Mouse (Mus musculus) limb, embryonic 14.5 days (tissue): Measurements from ENCODE around the gene Wdr4. TPM values are rescaled to one million over a fixed set of nuclear protein-coding genes. Genes with fewer than 3 reads are reported as not detected.

Source experiments
- ATAC-seq: fragments of 200-750 bp; cut with Nextera tagmentation; 2 replicates; pipeline ENCODE4 v1.8.0; 2017; ENCODE audit warnings: low read depth, moderate number of reproducible peaks, moderate TSS enrichment; ENCODE audit not compliant: low FRiP score
- DNase-seq: peaks from one replicate; pipeline ENCODE4 v3.0.0-alpha.2; 2015; ENCODE audit warnings: low spot score
- H3K27ac ChIP-seq: fragments of 300-500 bp; sonication (generic); replicated peaks from 2 replicates; pipeline ENCODE4 v1.5.1; 2014; ENCODE audit warnings: low read depth, mild to moderate bottlenecking, low read length, moderate library complexity, mixed read lengths
- H3K27me3 ChIP-seq: fragments of 300-500 bp; sonication (generic); 2 replicates; pipeline ENCODE4 v1.6.1; 2014; ENCODE audit warnings: low read length, mixed read lengths; ENCODE audit not compliant: control insufficient read depth, insufficient read depth
- H3K36me3 ChIP-seq: fragments of 300-500 bp; sonication (generic); 2 replicates; pipeline ENCODE4 v1.6.1; 2014; ENCODE audit warnings: mild to moderate bottlenecking, low read length, moderate library complexity, mixed read lengths; ENCODE audit not compliant: control insufficient read depth, insufficient read depth
- H3K4me1 ChIP-seq: fragments of 300-500 bp; sonication (generic); 2 replicates; pipeline ENCODE4 v1.6.1; 2014; ENCODE audit warnings: antibody characterized with exemption, low read length, mixed read lengths; ENCODE audit not compliant: control insufficient read depth, insufficient read depth
- H3K4me2 ChIP-seq: fragments of 300-500 bp; sonication (generic); replicated peaks from 2 replicates; pipeline ENCODE4 v1.6.1; 2014; ENCODE audit warnings: low read depth, mild to moderate bottlenecking, low read length, moderate library complexity; ENCODE audit not compliant: severe bottlenecking
- H3K4me3 ChIP-seq: fragments of 300-500 bp; sonication (generic); replicated peaks from 2 replicates; pipeline ENCODE4 v1.5.1; 2014; ENCODE audit warnings: low read length
- H3K9ac ChIP-seq: fragments of 300-500 bp; sonication (generic); 2 replicates; pipeline ENCODE4 v1.6.1; 2014; ENCODE audit warnings: mild to moderate bottlenecking, low read depth, low read length, moderate library complexity; ENCODE audit not compliant: severe bottlenecking
- H3K9me3 ChIP-seq: fragments of 300-500 bp; sonication (generic); 2 replicates; pipeline ENCODE4 v1.6.1; 2016; ENCODE audit warnings: low read length; ENCODE audit not compliant: control insufficient read depth
- POLR2A ChIP-seq: fragments of 200-500 bp; IDR thresholded peaks from 2 replicates; pipeline ENCODE4 v1.8.0; 2012; ENCODE audit warnings: inconsistent platforms, mild to moderate bottlenecking, moderate library complexity, borderline replicate concordance; ENCODE audit not compliant: insufficient read depth, insufficient read length; ENCODE audit errors: extremely low read depth
- WGBS: fragments of 180-500 bp; shearing (Covaris S2); extraction: QIAGEN DNeasy Blood & Tissue Kit; methylation state at CpG from one replicate; pipeline ENCODE4 v1.1.7; 2014; 5-methylcytosine and 5-hydroxymethylcytosine counted together
- polyA plus RNA-seq, 2 experiments: library from polyadenylated mRNA; depleted of rRNA in 1 of 2; stranded (reverse) in 1 of 2; unstranded in 1 of 2; fragments of >200 nt; fragmentation: Nextera tagmentation in 1 of 2; extraction: Ambion mirVana in 1 of 2; gene quantifications; 2 replicates each; pipeline versions ENCODE4 v1.2.1 to v1.2.3; 2012 to 2014

Wdr4 gene
- 45.0 and 52.6 TPM in 2 replicates for polyA plus RNA-seq (2012; rRNA removed)
- 29.6 and 31.5 TPM in 2 replicates for polyA plus RNA-seq (2014; fragmentation: Nextera tagmentation; extraction: Ambion mirVana)

- Histone ChIP-seq H3K4me2 (peak within 1 kb of the TSS; percentile 76), H3K9me3 (no peaks in the 10 kb centered on the region), H3K4me1 (peaks cover 15% of the 10 kb centered on the region), H3K4me3 (peak within 1 kb of the TSS; percentile 75), H3K27ac (peak within 1 kb of the TSS; percentile 63), H3K36me3 (peaks cover 20% of the 10 kb centered on the region), H3K9ac (peak within 1 kb of the TSS; percentile 59), H3K27me3 (no peaks in the 10 kb centered on the region)
- under 1% methylated on average over 40 of the region's 45 CpGs for WGBS
- TF ChIP-seq POLR2A = peak; percentile 55; the same call in 1 of the 2 replicates
- peak; percentile 98 for ATAC-seq
- DNase-seq = peak; percentile 99
Measured at GRCm38 (mm10) chr17:31519946-31520838, at the start of gene Wdr4, which contains the start of gene Ndufv3. TSS of gene Wdr4 (minus strand) at chr17:31519980. TSS of gene Ndufv3 (plus strand) at chr17:31520115.

GRCm38 (mm10) chr17:31566276-31566675 is 46.5 kb upstream of the Wdr4 start:
- no peak for TF ChIP-seq POLR2A
- Histone ChIP-seq H3K4me2 (peak overlapping the region; percentile 60), H3K9ac (peak overlapping the region; percentile 91), H3K9me3 (no peaks in the 10 kb centered on the region), H3K27me3 (no peaks in the 10 kb centered on the region), H3K4me1 (peaks cover 25% of the 10 kb centered on the region), H3K4me3 (peak overlapping the region; percentile 90), H3K27ac (no peak overlapping the region), H3K36me3 (no peaks in the 10 kb centered on the region; the same call in 1 of the 2 replicates)
- ATAC-seq (no peak), DNase-seq (no peak)
- WGBS = 67% methylated on average over 6 of the region's 6 CpGs

GRCm38 (mm10) chr17:31565141-31566056 is 45.6 kb upstream of the Wdr4 start:
- WGBS = under 1% methylated on average over 44 of the region's 88 CpGs
- DNase-seq = peak; percentile 71
- H3K4me1 ChIP-seq = peaks cover 25% of the 10 kb centered on the region
- H3K4me2 ChIP-seq = peak overlapping the region; percentile 60
- peak overlapping the region; percentile 98 for H3K27ac ChIP-seq
- no peak for TF ChIP-seq POLR2A
- H3K4me3 ChIP-seq = peak overlapping the region; percentile 90
- H3K36me3 ChIP-seq = no peaks in the 10 kb centered on the region; the same call in 1 of the 2 replicates
- no peaks in the 10 kb centered on the region for H3K27me3 ChIP-seq
- peak; percentile 24 for ATAC-seq
- H3K9me3 ChIP-seq = no peaks in the 10 kb centered on the region
- H3K9ac ChIP-seq = peak overlapping the region; percentile 91

GRCm38 (mm10) chr17:31564858-31565140 is 45.0 kb upstream of the Wdr4 start:
- no peak for ATAC-seq

More at GRCm38 (mm10) chr17:31564858-31565140, 45.0 kb upstream of the Wdr4 start:
- Histone ChIP-seq H3K9me3 (no peaks in the 10 kb centered on the region), H3K27me3 (no peaks in the 10 kb centered on the region), H3K9ac (peak overlapping the region; percentile 91), H3K4me3 (peak overlapping the region; percentile 90), H3K4me1 (peaks cover 25% of the 10 kb centered on the region), H3K36me3 (no peaks in the 10 kb centered on the region; the same call in 1 of the 2 replicates), H3K4me2 (peak overlapping the region; percentile 60; the same call in 1 of the 2 replicates), H3K27ac (peak overlapping the region; percentile 98)
- no peak for DNase-seq
- WGBS = 0% methylated on average over 4 of the region's 44 CpGs
- TF ChIP-seq POLR2A = no peak
